Mouse (Mus musculus): Measurements from ENCODE around the gene Ppp2r5e. TPM values are rescaled to one million over a fixed set of nuclear protein-coding genes. Genes with fewer than 3 reads are reported as not detected.

The Ppp2r5e gene
- 23.5 and 27.5 TPM in 2 replicates for polyA plus RNA-seq (2012; rRNA removed)

GRCm38 (mm10) chr12:75596154-75597002, at the start of gene Ppp2r5e:
Gene Ppp2r5e (minus strand): TSS chr12:75596245.
- peak; percentile 97 for DNase-seq (ENCODE audit: low spot score)

GRCm38 (mm10) chr12:75645780-75646179, 49.7 kb upstream of the Ppp2r5e start:
- no peak for DNase-seq (ENCODE audit: low spot score)

- no peak for DNase-seq (ENCODE audit: low spot score)
Measured at GRCm38 (mm10) chr12:75641726-75642125, 45.7 kb upstream of the Ppp2r5e start.

- no peak for DNase-seq (ENCODE audit: low spot score)
Measured at GRCm38 (mm10) chr12:75638345-75638744, 42.3 kb upstream of the Ppp2r5e start.

GRCm38 (mm10) chr12:75637103-75637502, 41.1 kb upstream of the Ppp2r5e start:
- no peak for DNase-seq (ENCODE audit: low spot score)

- no peak for DNase-seq (ENCODE audit: low spot score)
Measured at GRCm38 (mm10) chr12:75635771-75636430, 39.9 kb upstream of the Ppp2r5e start.

- no peak for DNase-seq (ENCODE audit: low spot score)
Measured at GRCm38 (mm10) chr12:75629618-75630017, 33.6 kb upstream of the Ppp2r5e start.

- no peak for DNase-seq (ENCODE audit: low spot score)
Measured at GRCm38 (mm10) chr12:75623292-75623691, 27.2 kb upstream of the Ppp2r5e start.

- DNase-seq (ENCODE audit: low spot score): no peak
Measured at GRCm38 (mm10) chr12:75622835-75623234, 26.8 kb upstream of the Ppp2r5e start.

GRCm38 (mm10) chr12:75616841-75617240, 20.8 kb upstream of the Ppp2r5e start:
- DNase-seq (ENCODE audit: low spot score): no peak

GRCm38 (mm10) chr12:75616158-75616791, 20.2 kb upstream of the Ppp2r5e start:
- no peak for DNase-seq (ENCODE audit: low spot score)

GRCm38 (mm10) chr12:75615556-75615955, 19.5 kb upstream of the Ppp2r5e start:
- DNase-seq (ENCODE audit: low spot score): no peak

GRCm38 (mm10) chr12:75612711-75613110, 16.7 kb upstream of the Ppp2r5e start:
- no peak for DNase-seq (ENCODE audit: low spot score)

GRCm38 (mm10) chr12:75599490-75599889, 3.4 kb upstream of the Ppp2r5e start:
- no peak for DNase-seq (ENCODE audit: low spot score)

- DNase-seq (ENCODE audit: low spot score): no peak
Measured at GRCm38 (mm10) chr12:75598988-75599387, 2.9 kb upstream of the Ppp2r5e start.

GRCm38 (mm10) chr12:75597707-75598106, 1.7 kb upstream of the Ppp2r5e start:
- no peak for DNase-seq (ENCODE audit: low spot score)

- DNase-seq (ENCODE audit: low spot score): peak; percentile 64
Measured at GRCm38 (mm10) chr12:75595291-75596153, 523 bp downstream of the Ppp2r5e start.

GRCm38 (mm10) chr12:75594404-75594803, 1.6 kb downstream of the Ppp2r5e start:
- no peak for DNase-seq (ENCODE audit: low spot score)

- DNase-seq (ENCODE audit: low spot score): no peak
Measured at GRCm38 (mm10) chr12:75593817-75594216, 2.2 kb downstream of the Ppp2r5e start.

- DNase-seq (ENCODE audit: low spot score): no peak
Measured at GRCm38 (mm10) chr12:75587501-75587900, 8.5 kb downstream of the Ppp2r5e start.

- DNase-seq (ENCODE audit: low spot score): no peak
Measured at GRCm38 (mm10) chr12:75583776-75584175, 12.3 kb downstream of the Ppp2r5e start.

GRCm38 (mm10) chr12:75579076-75579475, 17.0 kb downstream of the Ppp2r5e start:
- DNase-seq (ENCODE audit: low spot score): no peak

Measured in urinary bladder, adult 2 months (tissue).